Mouse (Mus musculus) cerebellum, adult 2 months (tissue): ENCODE results near the gene Rad51b. TPM values are rescaled to one million over a fixed set of nuclear protein-coding genes. Genes with fewer than 3 reads are reported as not detected.

Experiments used
- DNase-seq, 2 experiments: peaks; one replicate each; pipeline ENCODE4 v3.0.0; 2021
- H3K27ac ChIP-seq: fragments of 200-500 bp; 2 replicates; pipeline ENCODE4 v1.5.1; 2012; ENCODE audit warnings: low read length, control low read depth, inconsistent platforms; ENCODE audit not compliant: insufficient read depth
- H3K27me3 ChIP-seq: fragments of 200-500 bp; 2 replicates; pipeline ENCODE4 v1.6.1; 2012; ENCODE audit warnings: inconsistent platforms, mild to moderate bottlenecking, low read length, moderate library complexity; ENCODE audit not compliant: control insufficient read depth, insufficient read depth
- H3K4me1 ChIP-seq: fragments of 200-500 bp; 2 replicates; pipeline ENCODE4 v1.6.1; 2011; ENCODE audit warnings: low read length; ENCODE audit not compliant: control insufficient read depth, insufficient read depth
- H3K4me3 ChIP-seq: fragments of 200-500 bp; replicated peaks from 2 replicates; pipeline ENCODE3; 2011; ENCODE audit warnings: mild to moderate bottlenecking, low read depth, low read length, control low read depth; ENCODE audit not compliant: insufficient read depth
- CTCF ChIP-seq: fragments of 200-500 bp; IDR thresholded peaks from 2 replicates; pipeline ENCODE4 v1.5.1; 2011; ENCODE audit warnings: low read depth, mild to moderate bottlenecking, control low read depth, low read length, moderate library complexity, borderline replicate concordance; ENCODE audit not compliant: insufficient read depth
- POLR2A ChIP-seq: fragments of 200-500 bp; IDR thresholded peaks from 2 replicates; pipeline ENCODE4 v1.6.1; 2011; ENCODE audit warnings: low read length, control low read depth, borderline replicate concordance; ENCODE audit not compliant: insufficient read depth
- WGBS: fragments of 180-500 bp; shearing (Covaris S2); methylation state at CpG from one replicate; pipeline ENCODE4 v1.1.7; 2018; 5-methylcytosine and 5-hydroxymethylcytosine counted together
- polyA plus RNA-seq: library from polyadenylated mRNA; depleted of rRNA; stranded (reverse); fragments of >200 nt; gene quantifications from 2 replicates; pipeline ENCODE4 v1.2.3, GENCODE M21; 2012

Gene Rad51b
- polyA plus RNA-seq, 1 experiment, result 0.23 TPM

- no peak for TF ChIP-seq POLR2A
- no peak overlapping the region for H3K4me3 ChIP-seq
- DNase-seq, result no peak
- no peaks in the 10 kb centered on the region for H3K27me3 ChIP-seq
- 68% methylated on average over 4 of the region's 4 CpGs for WGBS
- H3K4me1 ChIP-seq, result no peaks in the 10 kb centered on the region
- no peak overlapping the region for H3K27ac ChIP-seq
These were observed 476.2 kb downstream of the Rad51b start for GRCm38 (mm10) chr12:79773246-79773645.

GRCm38 (mm10) chr12:79774571-79774970, 477.5 kb downstream of the Rad51b start:
- Histone ChIP-seq H3K4me3 (no peak overlapping the region), H3K4me1 (no peaks in the 10 kb centered on the region), H3K27ac (no peak overlapping the region), H3K27me3 (no peaks in the 10 kb centered on the region)
- DNase-seq, result no peak
- no peak for TF ChIP-seq CTCF
- TF ChIP-seq POLR2A, result no peak
- WGBS, result 66% methylated on average over 4 of the region's 4 CpGs

GRCm38 (mm10) chr12:79776828-79777227, 479.7 kb downstream of the Rad51b start:
- H3K4me3 ChIP-seq, result no peak overlapping the region
- WGBS, result 76% methylated on average over 5 of the region's 5 CpGs
- H3K4me1 ChIP-seq, result no peaks in the 10 kb centered on the region
- H3K27ac ChIP-seq, result no peak overlapping the region
- TF ChIP-seq POLR2A (no peak), CTCF (no peak)
- no peaks in the 10 kb centered on the region for H3K27me3 ChIP-seq
- no peak for DNase-seq

- WGBS, result 81% methylated on average over 2 of the region's 2 CpGs
- H3K27ac ChIP-seq, result no peak overlapping the region
- TF ChIP-seq CTCF, result no peak
- no peak for TF ChIP-seq POLR2A
- H3K27me3 ChIP-seq, result no peaks in the 10 kb centered on the region
- no peak overlapping the region for H3K4me3 ChIP-seq
- H3K4me1 ChIP-seq, result no peaks in the 10 kb centered on the region
- no peak for DNase-seq
These were observed 483.7 kb downstream of the Rad51b start for GRCm38 (mm10) chr12:79780745-79781144.

- no peak for DNase-seq
- Histone ChIP-seq H3K27ac (no peak overlapping the region), H3K4me3 (no peak overlapping the region), H3K4me1 (no peaks in the 10 kb centered on the region), H3K27me3 (no peaks in the 10 kb centered on the region)
- WGBS, result 86% methylated on average over 5 of the region's 5 CpGs
- TF ChIP-seq CTCF (no peak), POLR2A (no peak)
These were observed 484.7 kb downstream of the Rad51b start for GRCm38 (mm10) chr12:79781788-79782187.

- TF ChIP-seq POLR2A (no peak), CTCF (no peak)
- DNase-seq, result no peak
- WGBS, result 98% methylated on average over 6 of the region's 6 CpGs
- no peak overlapping the region for H3K4me3 ChIP-seq
- H3K4me1 ChIP-seq, result no peaks in the 10 kb centered on the region
- no peaks in the 10 kb centered on the region for H3K27me3 ChIP-seq
- no peak overlapping the region for H3K27ac ChIP-seq
These were observed 485.5 kb downstream of the Rad51b start for GRCm38 (mm10) chr12:79782444-79783117.

- no peak overlapping the region for H3K4me3 ChIP-seq
- H3K27ac ChIP-seq, result no peak overlapping the region
- WGBS, result 90% methylated on average over 7 of the region's 7 CpGs
- no peak for TF ChIP-seq CTCF
- no peak for TF ChIP-seq POLR2A
- no peaks in the 10 kb centered on the region for H3K4me1 ChIP-seq
- H3K27me3 ChIP-seq, result no peaks in the 10 kb centered on the region
- no peak for DNase-seq
These were observed 487.1 kb downstream of the Rad51b start for GRCm38 (mm10) chr12:79784159-79784558.

- Histone ChIP-seq H3K4me1 (no peaks in the 10 kb centered on the region), H3K27ac (no peak overlapping the region), H3K27me3 (no peaks in the 10 kb centered on the region), H3K4me3 (no peak overlapping the region)
- TF ChIP-seq CTCF (no peak), POLR2A (no peak)
- no peak for DNase-seq
- 63% methylated on average over 3 of the region's 3 CpGs for WGBS
These were observed 488.6 kb downstream of the Rad51b start for GRCm38 (mm10) chr12:79785691-79786090.

- TF ChIP-seq CTCF, result no peak
- no peak for TF ChIP-seq POLR2A
- no peak overlapping the region for H3K27ac ChIP-seq
- 93% methylated on average over 10 of the region's 10 CpGs for WGBS
- no peak overlapping the region for H3K4me3 ChIP-seq
- no peaks in the 10 kb centered on the region for H3K4me1 ChIP-seq
- H3K27me3 ChIP-seq, result no peaks in the 10 kb centered on the region
- no peak for DNase-seq
These were observed 490.5 kb downstream of the Rad51b start for GRCm38 (mm10) chr12:79787538-79787937.
